Mouse (Mus musculus) kidney, adult 2 months (tissue): ENCODE results near the gene Zc3h7b. TPM values are rescaled to one million over a fixed set of nuclear protein-coding genes. Genes with fewer than 3 reads are reported as not detected.

Experiments
- DNase-seq: peaks from one replicate; pipeline ENCODE4 v3.0.0; 2021
- H3K27ac ChIP-seq: fragments of 200-500 bp; 2 replicates; pipeline ENCODE4 v1.5.1; 2012; ENCODE audit warnings: low read depth, low read length, control low read depth, inconsistent platforms; ENCODE audit not compliant: insufficient read depth
- H3K27me3 ChIP-seq: fragments of 200-500 bp; replicated peaks from 2 replicates; pipeline ENCODE4 v1.6.1; 2012; ENCODE audit warnings: mild to moderate bottlenecking, moderate library complexity, low read length, inconsistent platforms; ENCODE audit not compliant: control insufficient read depth, insufficient read depth
- H3K36me3 ChIP-seq: fragments of 200-500 bp; 2 replicates; pipeline ENCODE4 v1.6.1; 2012; ENCODE audit warnings: mild to moderate bottlenecking, moderate library complexity, low read length, inconsistent platforms; ENCODE audit not compliant: control insufficient read depth, insufficient read depth
- H3K4me1 ChIP-seq: fragments of 200-500 bp; 2 replicates; pipeline ENCODE4 v1.6.1; 2011; ENCODE audit warnings: low read length; ENCODE audit not compliant: control insufficient read depth, insufficient read depth
- H3K4me3 ChIP-seq: fragments of 200-500 bp; 2 replicates; pipeline ENCODE4 v1.5.1; 2011; ENCODE audit warnings: mild to moderate bottlenecking, low read depth, low read length, control low read depth; ENCODE audit not compliant: insufficient read depth
- CTCF ChIP-seq: fragments of 200-500 bp; conservative IDR thresholded peaks from 2 replicates; pipeline ENCODE4 v1.5.1; 2011; ENCODE audit warnings: low read depth, mild to moderate bottlenecking, control low read depth, low read length, moderate library complexity, mixed read lengths; ENCODE audit not compliant: insufficient read depth, insufficient read length
- POLR2A ChIP-seq: fragments of 200-500 bp; IDR thresholded peaks from one replicate; pipeline ENCODE4 v1.6.1; 2011; ENCODE audit warnings: low read depth, low read length, control low read depth
- WGBS: fragments of 180-500 bp; shearing (Covaris S2); methylation state at CpG from one replicate; pipeline ENCODE4 v1.1.7; 2018; 5-methylcytosine and 5-hydroxymethylcytosine counted together
- polyA plus RNA-seq: library from polyadenylated mRNA; depleted of rRNA; stranded (reverse); fragments of >200 nt; gene quantifications from 2 replicates; pipeline ENCODE4 v1.2.3, GENCODE M21; 2012

Gene Zc3h7b
- polyA plus RNA-seq, 1 experiment: 46.5 TPM

- H3K27me3 ChIP-seq: no peaks in the 10 kb centered on the region
- TF ChIP-seq CTCF (no peak), POLR2A (no peak)
- H3K27ac ChIP-seq: no peak overlapping the region; the same call in 1 of the 2 replicates
- peak; percentile 27 for DNase-seq
- WGBS: 72% methylated on average over 13 of the region's 13 CpGs
- peaks cover 10% of the 10 kb centered on the region; the same call in 1 of the 2 replicates for H3K4me1 ChIP-seq
- no peak overlapping the region for H3K4me3 ChIP-seq
- no peaks in the 10 kb centered on the region for H3K36me3 ChIP-seq
These were observed 42.4 kb upstream of the Zc3h7b start for GRCm38 (mm10) chr15:81702306-81703093.

DNA sequence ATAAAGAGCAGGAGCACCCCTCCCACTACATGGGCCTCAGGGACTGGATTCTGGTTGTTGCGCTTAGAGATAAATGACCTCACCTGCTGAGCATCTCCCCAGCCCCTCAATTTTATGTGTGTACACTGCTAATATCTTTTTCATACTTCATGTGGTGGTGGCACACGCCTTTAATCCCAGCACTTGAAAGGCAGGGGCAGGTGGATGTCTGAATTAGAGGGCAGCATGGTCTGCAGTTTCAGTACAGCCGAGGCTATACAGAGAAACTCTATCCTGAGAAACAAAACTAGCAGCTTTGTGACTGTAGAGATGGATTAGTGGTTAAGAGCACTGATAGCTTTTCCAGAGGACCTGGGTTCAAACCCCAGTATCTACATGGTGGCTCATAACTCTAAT, 41.8 kb upstream of the Zc3h7b start:
- H3K4me1 ChIP-seq: peaks cover 10% of the 10 kb centered on the region; the same call in 1 of the 2 replicates
- 82% methylated on average over 3 of the region's 3 CpGs for WGBS
- no peaks in the 10 kb centered on the region for H3K36me3 ChIP-seq
- H3K27me3 ChIP-seq: no peaks in the 10 kb centered on the region
- DNase-seq: no peak
- TF ChIP-seq POLR2A (no peak), CTCF (no peak)
- no peak overlapping the region for H3K4me3 ChIP-seq
- H3K27ac ChIP-seq: no peak overlapping the region; the same call in 1 of the 2 replicates

GRCm38 (mm10) chr15:81708991-81709390, 35.9 kb upstream of the Zc3h7b start:
- no peaks in the 10 kb centered on the region for H3K27me3 ChIP-seq
- H3K27ac ChIP-seq: no peak overlapping the region
- H3K4me1 ChIP-seq: no peaks in the 10 kb centered on the region
- TF ChIP-seq POLR2A: no peak
- TF ChIP-seq CTCF: no peak
- WGBS: 92% methylated on average over 11 of the region's 11 CpGs
- H3K4me3 ChIP-seq: no peak overlapping the region
- DNase-seq: no peak
- H3K36me3 ChIP-seq: no peaks in the 10 kb centered on the region

GRCm38 (mm10) chr15:81709686-81710085, 35.2 kb upstream of the Zc3h7b start:
- H3K27me3 ChIP-seq: no peaks in the 10 kb centered on the region
- WGBS: 100% methylated on average over 1 of the region's 1 CpGs
- no peaks in the 10 kb centered on the region for H3K36me3 ChIP-seq
- no peak for DNase-seq
- H3K4me1 ChIP-seq: no peaks in the 10 kb centered on the region
- no peak for TF ChIP-seq POLR2A
- no peak for TF ChIP-seq CTCF
- no peak overlapping the region for H3K27ac ChIP-seq
- no peak overlapping the region for H3K4me3 ChIP-seq

DNA sequence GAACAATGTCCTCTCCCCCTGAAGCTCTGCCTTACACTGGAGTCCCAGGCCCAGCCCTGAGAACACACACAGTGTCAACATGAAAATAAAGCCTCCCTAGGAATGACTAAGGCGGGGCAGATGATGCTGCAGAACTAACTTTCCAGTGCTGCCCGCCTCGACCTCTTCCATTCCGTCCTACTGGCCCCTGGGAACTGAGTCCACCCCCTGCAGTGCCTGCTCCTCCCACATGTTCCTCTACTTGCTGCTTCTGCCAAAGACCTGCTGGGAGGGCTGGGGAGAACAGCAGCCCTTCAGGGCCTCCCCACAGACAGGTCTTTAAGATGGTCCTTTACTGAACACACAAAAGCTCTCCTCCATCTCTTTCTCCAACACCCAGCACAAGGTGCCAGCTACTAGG, 34.1 kb upstream of the Zc3h7b start:
- no peak overlapping the region for H3K4me3 ChIP-seq
- H3K4me1 ChIP-seq: no peaks in the 10 kb centered on the region
- peak; percentile 28 for DNase-seq
- no peaks in the 10 kb centered on the region for H3K27me3 ChIP-seq
- no peak overlapping the region for H3K27ac ChIP-seq
- 63% methylated on average over 4 of the region's 4 CpGs for WGBS
- TF ChIP-seq POLR2A (no peak), CTCF (no peak)
- H3K36me3 ChIP-seq: no peaks in the 10 kb centered on the region

DNA sequence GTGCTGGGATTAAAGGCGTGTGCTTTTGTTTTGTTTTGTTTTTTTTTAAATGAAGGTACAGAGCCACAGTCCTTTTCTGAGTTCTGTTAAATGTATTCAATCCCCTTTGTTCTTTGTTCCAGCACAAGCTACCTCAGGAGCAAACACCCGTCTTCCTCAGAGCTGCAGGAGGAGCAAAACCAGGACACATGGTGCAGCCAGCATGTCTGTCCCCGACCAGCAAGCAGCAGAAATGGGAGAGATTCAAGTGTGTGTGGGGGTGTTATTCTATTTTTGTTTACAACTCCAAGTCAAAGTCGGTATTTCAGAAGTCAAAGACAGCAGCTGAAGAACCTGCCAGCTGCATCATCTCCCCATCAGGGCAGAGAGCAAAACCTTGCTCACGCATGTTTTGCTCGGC, 31.1 kb upstream of the Zc3h7b start:
- Histone ChIP-seq H3K27ac (no peak overlapping the region), H3K36me3 (no peaks in the 10 kb centered on the region; the same call in 1 of the 2 replicates), H3K4me1 (no peaks in the 10 kb centered on the region), H3K4me3 (no peak overlapping the region), H3K27me3 (no peaks in the 10 kb centered on the region)
- TF ChIP-seq POLR2A: no peak
- TF ChIP-seq CTCF: no peak
- DNase-seq: no peak
- WGBS: 77% methylated on average over 6 of the region's 6 CpGs

DNA sequence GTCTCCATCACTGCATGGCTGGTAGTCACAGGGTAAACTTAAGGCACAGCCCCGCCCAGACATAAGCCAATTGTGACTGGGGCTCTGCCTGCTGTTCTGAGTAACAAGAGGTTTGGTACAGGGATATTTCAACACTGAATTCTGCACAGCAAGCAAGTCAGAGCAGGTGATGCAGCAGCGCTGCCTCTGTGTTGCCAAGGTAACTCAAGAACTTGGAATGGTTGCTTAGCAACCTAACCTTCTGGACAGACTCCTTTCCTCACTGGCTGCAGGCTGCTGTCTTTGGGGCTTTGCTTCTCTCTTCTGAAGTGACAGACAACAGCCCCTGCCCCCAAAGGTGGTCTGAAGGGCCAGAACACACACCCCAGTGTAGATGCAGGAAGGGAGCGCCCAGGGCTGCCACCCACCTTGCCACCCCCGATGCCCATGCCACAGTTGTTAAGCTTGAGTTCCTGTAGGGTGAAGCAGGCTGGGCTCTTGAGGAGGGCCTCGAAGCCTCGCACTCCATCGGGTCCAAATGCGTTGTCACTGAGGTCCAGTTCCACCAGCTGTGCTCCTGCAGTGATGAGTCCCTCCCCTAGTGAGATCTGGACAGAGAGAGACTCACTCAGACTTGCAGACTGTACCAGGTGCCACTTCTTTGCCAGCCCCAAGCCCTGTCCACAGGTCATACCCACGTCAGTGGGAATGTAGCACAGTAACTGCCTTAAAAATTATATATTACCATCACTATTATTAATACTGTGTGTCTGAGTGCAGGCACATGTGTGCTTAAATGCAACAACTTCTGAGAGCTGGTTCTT, 26.3 kb upstream of the Zc3h7b start:
- Histone ChIP-seq H3K27me3 (no peaks in the 10 kb centered on the region), H3K27ac (no peak overlapping the region), H3K4me3 (no peak overlapping the region), H3K36me3 (no peaks in the 10 kb centered on the region; the same call in 1 of the 2 replicates), H3K4me1 (no peaks in the 10 kb centered on the region)
- TF ChIP-seq CTCF: no peak
- TF ChIP-seq POLR2A: no peak
- WGBS: 94% methylated on average over 9 of the region's 9 CpGs
- no peak for DNase-seq
